Mouse (Mus musculus): Measurements from ENCODE around the gene Nxph3.
A peak's percentile ranks its signal among the peaks of the same experiment; 100 is the strongest.

The Nxph3 gene

GRCm38 (mm10) chr11:95514298-95514861 lies at the start of gene Nxph3:
TSS of gene Nxph3 (minus strand) at chr11:95514570.
- DNase-seq: peak; percentile 72 to 82

- no peak for DNase-seq
These were observed 49.5 kb upstream of the Nxph3 start for GRCm38 (mm10) chr11:95563849-95564248.

GRCm38 (mm10) chr11:95560773-95561172 lies 46.4 kb upstream of the Nxph3 start:
- peak in 1 of 2 experiments; percentile 45 for DNase-seq

DNA sequence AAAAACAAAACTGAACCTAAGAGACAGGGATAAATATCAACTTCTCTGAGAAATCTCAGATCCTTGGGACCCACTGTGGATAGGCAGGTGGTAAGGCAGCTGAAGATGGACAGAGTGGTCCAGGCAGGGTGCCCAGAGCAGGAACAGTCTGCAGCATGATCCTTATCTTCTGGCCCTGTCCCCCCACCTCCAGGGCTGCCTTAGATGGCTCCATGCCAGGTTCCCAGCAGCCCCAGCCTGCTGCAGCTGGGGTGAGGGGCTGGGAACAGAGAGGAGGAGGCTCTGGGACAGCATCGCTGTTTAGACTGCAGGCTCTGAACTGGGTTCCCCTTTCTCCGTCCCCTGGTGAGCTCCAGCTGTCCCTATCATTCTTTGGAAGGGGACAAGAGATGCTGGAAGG lies 45.4 kb upstream of the Nxph3 start:
- no peak for DNase-seq

GRCm38 (mm10) chr11:95557719-95558118 lies 43.3 kb upstream of the Nxph3 start:
- DNase-seq: no peak

DNA sequence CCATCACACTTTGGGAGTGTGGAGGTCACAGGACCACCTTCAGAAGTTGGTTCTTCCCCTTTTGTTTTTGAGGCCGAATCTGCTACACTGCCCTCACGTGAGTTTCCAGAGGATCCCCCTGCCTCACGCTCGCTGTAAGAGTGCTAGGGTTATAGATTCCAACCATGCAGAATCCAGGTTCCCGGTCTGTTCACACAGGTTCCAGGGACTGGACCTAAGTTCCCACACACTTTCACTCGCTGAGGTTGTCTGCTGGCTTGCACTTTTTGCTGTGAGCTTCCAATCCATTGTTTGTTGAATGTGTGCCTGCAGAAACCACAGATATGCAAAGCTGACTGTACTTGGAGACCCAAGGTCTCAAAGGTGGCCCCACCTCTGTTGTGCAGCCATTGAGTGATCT lies 42.7 kb upstream of the Nxph3 start:
- DNase-seq: no peak

GRCm38 (mm10) chr11:95555279-95555678 lies 40.9 kb upstream of the Nxph3 start:
- no peak for DNase-seq

GRCm38 (mm10) chr11:95550301-95551021 lies 36.1 kb upstream of the Nxph3 start:
- no peak for DNase-seq

GRCm38 (mm10) chr11:95546021-95546782 lies 31.8 kb upstream of the Nxph3 start:
- DNase-seq: no peak

GRCm38 (mm10) chr11:95544546-95545327 lies 30.4 kb upstream of the Nxph3 start:
- no peak for DNase-seq

- DNase-seq: peak in 1 of 2 experiments; percentile 31
These were observed 26.4 kb upstream of the Nxph3 start for GRCm38 (mm10) chr11:95540637-95541385.

GRCm38 (mm10) chr11:95538378-95539104 lies 24.2 kb upstream of the Nxph3 start:
- DNase-seq: peak in 1 of 2 experiments; percentile 44

- DNase-seq: peak; percentile 95 to 97
These were observed 19.3 kb upstream of the Nxph3 start for GRCm38 (mm10) chr11:95533484-95534160.

DNA sequence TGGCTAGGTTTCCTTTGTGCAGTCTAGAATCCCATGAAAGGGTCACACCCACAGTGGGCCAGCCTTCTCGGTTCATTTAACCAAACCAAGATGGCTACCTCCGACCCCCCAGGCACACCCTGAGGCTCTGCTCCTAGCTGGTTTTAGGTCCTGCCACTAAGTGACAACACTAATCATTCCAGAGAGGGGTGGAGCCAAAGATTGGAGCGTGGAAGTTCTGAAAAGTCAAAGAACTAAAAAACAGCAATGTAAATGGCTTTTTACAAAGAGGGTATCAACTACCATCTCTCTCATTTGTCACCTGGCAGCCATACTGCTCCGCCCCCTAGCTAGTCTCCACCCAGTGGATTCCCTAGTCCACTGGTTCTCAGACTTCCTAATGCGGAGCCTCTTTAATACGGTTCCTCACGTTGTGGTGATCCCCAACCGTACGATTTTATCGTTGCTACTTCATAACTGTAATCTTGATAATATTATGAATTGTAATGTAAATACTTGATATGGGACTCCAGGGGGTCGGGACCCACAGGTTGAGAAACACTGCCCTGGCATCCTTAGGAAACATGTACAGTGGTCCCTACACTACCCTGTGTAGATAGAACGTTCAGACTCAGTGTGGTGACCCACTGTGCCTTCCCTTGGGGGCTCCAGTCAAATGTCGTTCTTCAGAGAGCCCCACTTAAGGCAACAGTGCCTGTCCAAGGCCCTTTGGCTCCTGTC lies 18.1 kb upstream of the Nxph3 start:
- no peak for DNase-seq

DNA sequence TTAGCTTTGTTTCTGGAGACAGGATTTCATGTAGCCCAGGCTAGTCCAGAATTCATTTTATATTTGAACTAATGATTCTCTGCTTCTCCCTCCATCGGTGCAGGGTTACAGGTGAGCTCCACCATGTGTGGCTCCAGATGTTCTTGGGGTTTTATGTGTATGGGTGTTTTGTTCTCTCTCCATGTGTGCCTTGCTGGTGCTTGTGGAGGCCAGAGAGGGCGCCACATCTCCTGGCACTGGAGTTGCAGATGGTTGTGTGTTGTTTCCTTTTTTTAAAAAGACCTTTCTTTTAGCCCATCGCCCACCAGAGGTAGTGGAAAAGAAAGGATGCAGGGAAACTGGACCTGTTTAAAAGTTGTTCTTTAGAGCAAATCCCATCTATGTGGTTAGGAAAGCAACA lies 13.9 kb upstream of the Nxph3 start:
- no peak for DNase-seq

GRCm38 (mm10) chr11:95527307-95527706 lies 12.9 kb upstream of the Nxph3 start:
- DNase-seq: no peak

- peak; percentile 85 to 87 for DNase-seq
These were observed 7.2 kb upstream of the Nxph3 start for GRCm38 (mm10) chr11:95521563-95521962.

DNA sequence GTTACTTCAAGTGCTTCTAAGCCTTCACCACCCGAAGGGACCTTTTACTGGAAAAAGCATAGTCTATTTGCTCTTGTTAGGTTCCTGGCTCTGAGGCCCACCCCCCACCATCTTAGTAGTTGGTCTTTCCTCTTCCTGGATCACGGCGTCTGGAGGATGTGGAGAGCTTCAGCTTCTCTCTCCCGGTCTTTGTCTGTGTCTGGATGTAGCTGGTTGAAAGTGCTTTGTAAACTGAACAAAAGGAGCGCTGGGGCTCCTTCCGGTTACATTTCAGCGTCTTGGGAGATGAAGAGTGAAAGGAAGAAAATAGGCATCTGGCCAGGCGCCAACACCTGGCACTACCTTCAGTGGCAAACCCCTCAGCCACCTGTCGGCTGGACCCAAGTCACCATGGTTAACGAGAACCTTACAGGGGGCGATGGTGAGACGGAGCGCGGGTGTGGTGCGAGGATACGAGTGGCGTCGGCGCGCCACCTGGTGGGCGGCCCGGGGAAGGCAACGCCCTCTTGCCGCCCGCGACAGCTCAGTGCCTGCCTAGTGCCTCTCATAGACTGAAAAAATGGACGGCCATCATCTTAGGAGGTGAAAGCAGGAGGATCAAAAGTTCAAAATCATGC lies 6.2 kb upstream of the Nxph3 start:
- DNase-seq: peak; percentile 93 to 95

- DNase-seq: no peak
These were observed 5.6 kb upstream of the Nxph3 start for GRCm38 (mm10) chr11:95519996-95520395.

- DNase-seq: no peak
These were observed 4.9 kb upstream of the Nxph3 start for GRCm38 (mm10) chr11:95519299-95519698.

Measured in kidney, postnatal 4 days (tissue).